Mouse (Mus musculus) lung, embryonic 14.5 days (tissue): ENCODE data around the gene C9orf72. TPM values are rescaled to one million over a fixed set of nuclear protein-coding genes. Genes with fewer than 3 reads are reported as not detected.
A peak's percentile ranks its signal among the peaks of the same experiment; 100 is the strongest.

Experiments
- ATAC-seq: fragments of 200-750 bp; cut with Nextera tagmentation; 2 replicates; pipeline ENCODE4 v1.8.0; 2017; ENCODE audit warnings: mild to moderate bottlenecking, moderate TSS enrichment, moderate library complexity; ENCODE audit not compliant: insufficient read depth
- DNase-seq: peaks from one replicate; pipeline ENCODE4 v3.0.0-alpha.2; 2015
- H3K27ac ChIP-seq: fragments of 300-500 bp; sonication (generic); 2 replicates; pipeline ENCODE4 v1.5.1; 2014; ENCODE audit warnings: low read depth, mild to moderate bottlenecking, moderate library complexity
- H3K27me3 ChIP-seq: fragments of 300-500 bp; sonication (generic); 2 replicates; pipeline ENCODE4 v1.6.1; 2014; ENCODE audit warnings: low read length, control low read depth; ENCODE audit not compliant: insufficient read depth
- H3K36me3 ChIP-seq: fragments of 300-500 bp; sonication (generic); 2 replicates; pipeline ENCODE4 v1.6.1; 2014; ENCODE audit warnings: control low read depth; ENCODE audit not compliant: insufficient read depth
- H3K4me1 ChIP-seq: fragments of 300-500 bp; sonication (generic); 2 replicates; pipeline ENCODE4 v1.6.1; 2014; ENCODE audit warnings: antibody characterized with exemption, control low read depth; ENCODE audit not compliant: insufficient read depth
- H3K4me2 ChIP-seq: fragments of 300-500 bp; sonication (generic); 2 replicates; pipeline ENCODE4 v1.6.1; 2014; ENCODE audit warnings: mild to moderate bottlenecking
- H3K4me3 ChIP-seq: fragments of 300-500 bp; sonication (generic); 2 replicates; pipeline ENCODE4 v1.5.1; 2014; ENCODE audit warnings: low read depth, low read length
- H3K9ac ChIP-seq: fragments of 300-500 bp; sonication (generic); 2 replicates; pipeline ENCODE4 v1.6.1; 2014
- H3K9me3 ChIP-seq: fragments of 300-500 bp; sonication (generic); 2 replicates; pipeline ENCODE4 v1.6.1; 2016; ENCODE audit warnings: low read depth, low read length, control low read depth
- CTCF ChIP-seq: IDR thresholded peaks from 2 replicates; pipeline ENCODE4 v1.5.1; 2016; ENCODE audit warnings: antibody characterized with exemption, low read depth
- WGBS: fragments of 180-500 bp; shearing (Covaris S2); extraction: QIAGEN DNeasy Blood & Tissue Kit; methylation state at CpG from one replicate; pipeline ENCODE4 v1.1.7; 2014; 5-methylcytosine and 5-hydroxymethylcytosine counted together
- polyA plus RNA-seq: library from polyadenylated mRNA; unstranded; fragments of >200 nt; fragmentation: Nextera tagmentation; extraction: Ambion mirVana; gene quantifications from 2 replicates; pipeline ENCODE4 v1.2.1, GENCODE M21; 2014

The C9orf72 gene
- polyA plus RNA-seq, 1 experiment from 2014 or later: 16.3 TPM

DNA sequence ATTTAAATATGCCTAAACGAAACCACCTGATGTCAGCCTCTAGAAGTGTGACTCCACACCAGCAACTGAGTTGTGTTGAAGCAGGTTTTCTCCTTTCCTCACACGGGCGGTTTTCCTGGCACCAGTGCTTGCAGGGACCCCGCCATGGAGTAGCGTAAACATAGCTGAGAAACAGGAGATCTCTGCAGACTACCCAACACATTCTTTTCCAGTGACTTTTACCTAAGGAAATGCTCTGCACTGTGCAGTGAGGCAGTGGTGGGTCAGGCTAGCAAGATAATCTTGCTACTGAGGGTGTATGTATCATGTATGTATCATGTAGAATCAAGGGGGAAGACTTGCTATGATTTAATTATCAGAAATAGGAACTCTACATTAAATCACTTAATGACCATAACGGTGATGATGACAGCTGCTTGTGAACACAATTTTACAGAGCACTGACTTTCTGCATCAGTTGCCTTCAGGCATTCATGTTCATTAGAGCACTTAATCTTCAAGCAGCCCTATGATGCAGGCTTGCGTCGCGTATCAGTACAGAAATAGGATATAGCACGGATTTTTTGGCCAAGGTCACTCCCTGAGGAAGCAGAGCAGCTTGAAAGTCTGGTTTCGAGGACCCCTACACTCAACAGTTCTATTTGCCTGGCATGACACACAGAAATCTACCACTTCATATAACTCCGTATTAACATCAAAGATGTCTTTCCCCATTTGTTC lies 47.9 kb downstream of the C9orf72 start:
- Histone ChIP-seq H3K27me3 (no peaks in the 10 kb centered on the region), H3K4me3 (no peak overlapping the region), H3K36me3 (no peaks in the 10 kb centered on the region), H3K4me1 (no peaks in the 10 kb centered on the region), H3K4me2 (no peak overlapping the region), H3K9me3 (no peaks in the 10 kb centered on the region), H3K27ac (no peak overlapping the region), H3K9ac (no peak overlapping the region)
- WGBS: 62% methylated on average over 12 of the region's 12 CpGs
- DNase-seq (no peak), ATAC-seq (no peak)
- TF ChIP-seq CTCF: no peak

DNA sequence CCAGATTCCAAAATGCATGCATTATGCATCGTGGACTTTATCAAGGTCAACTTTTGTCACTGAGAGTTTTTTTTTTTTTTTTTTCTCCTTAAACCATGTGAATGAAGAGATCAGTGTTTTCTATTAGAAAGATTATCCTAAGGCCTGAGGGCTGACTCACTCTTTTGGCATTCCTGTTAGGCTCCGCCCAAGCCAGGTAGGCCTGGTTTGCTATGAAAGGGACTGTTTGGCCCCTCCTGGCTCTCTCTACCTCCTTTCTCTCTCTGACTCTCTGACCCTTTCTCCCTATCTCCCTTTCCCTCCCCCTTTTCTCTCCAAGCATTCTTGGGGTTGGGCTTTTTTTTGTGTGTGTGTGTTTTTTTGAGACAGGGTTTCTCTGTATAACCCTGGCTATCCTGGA lies 50.4 kb downstream of the C9orf72 start:
- no peaks in the 10 kb centered on the region for H3K4me1 ChIP-seq
- H3K4me3 ChIP-seq: no peak overlapping the region
- DNase-seq (no peak), ATAC-seq (no peak)
- no peak overlapping the region for H3K4me2 ChIP-seq
- H3K9me3 ChIP-seq: no peaks in the 10 kb centered on the region
- no peaks in the 10 kb centered on the region for H3K36me3 ChIP-seq
- 81% methylated on average over 2 of the region's 2 CpGs for WGBS
- H3K27me3 ChIP-seq: no peaks in the 10 kb centered on the region
- no peak for TF ChIP-seq CTCF
- H3K27ac ChIP-seq: no peak overlapping the region
- no peak overlapping the region for H3K9ac ChIP-seq

DNA sequence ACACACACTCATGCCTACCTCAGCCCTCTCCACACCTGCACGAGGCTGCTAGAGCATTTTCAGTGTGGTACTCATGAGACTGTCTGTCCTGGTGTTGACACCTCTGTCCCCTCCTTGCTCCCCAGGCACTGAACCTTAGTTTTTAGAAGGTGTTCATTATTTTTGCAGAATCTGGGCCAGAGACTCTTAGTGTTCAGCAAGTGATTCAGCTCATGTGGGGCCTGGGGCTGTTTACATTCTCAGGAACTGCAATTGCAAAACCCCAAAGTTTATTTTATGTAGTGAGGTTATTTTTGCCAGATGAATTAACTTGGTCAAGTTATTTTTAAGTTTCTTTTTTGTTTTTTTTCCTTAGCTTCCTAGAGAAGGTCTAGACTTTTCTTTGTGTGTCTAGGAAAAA lies 52.4 kb downstream of the C9orf72 start:
- Histone ChIP-seq H3K27me3 (no peaks in the 10 kb centered on the region), H3K4me2 (no peak overlapping the region), H3K9ac (no peak overlapping the region), H3K9me3 (no peaks in the 10 kb centered on the region), H3K36me3 (no peaks in the 10 kb centered on the region), H3K4me3 (no peak overlapping the region), H3K27ac (no peak overlapping the region), H3K4me1 (0 out of 2 replicates have a peak, but pooled peaks cover 3% of the 10 kb centered on the region)
- 72% methylated on average over 1 of the region's 1 CpGs for WGBS
- DNase-seq (no peak), ATAC-seq (no peak)
- TF ChIP-seq CTCF: no peak

DNA sequence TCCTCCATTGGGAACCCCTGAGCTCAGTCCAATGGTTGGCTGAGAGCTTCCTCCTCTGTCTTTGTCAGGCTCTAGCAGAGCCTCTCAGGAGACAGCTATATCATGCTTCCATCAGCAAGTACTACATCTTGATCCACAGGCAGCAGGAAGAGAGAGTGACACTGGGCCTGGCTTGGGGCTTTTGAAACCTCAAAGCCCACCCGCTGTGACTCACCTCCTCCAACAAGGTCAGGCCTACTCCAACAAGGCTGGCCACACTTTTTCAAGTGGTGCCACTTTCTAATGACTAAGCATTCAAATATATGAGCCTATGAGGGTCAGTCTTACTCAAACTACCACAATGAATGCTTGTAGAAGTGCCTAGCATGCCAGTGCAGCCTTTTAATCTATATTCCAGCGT lies 53.5 kb downstream of the C9orf72 start:
- ATAC-seq (no peak), DNase-seq (no peak)
- WGBS: 88% methylated on average over 2 of the region's 2 CpGs
- H3K9me3 ChIP-seq: no peaks in the 10 kb centered on the region
- H3K27me3 ChIP-seq: no peaks in the 10 kb centered on the region
- no peak overlapping the region for H3K4me3 ChIP-seq
- H3K36me3 ChIP-seq: no peaks in the 10 kb centered on the region
- H3K9ac ChIP-seq: no peak overlapping the region
- 0 out of 2 replicates have a peak, but pooled peaks cover 3% of the 10 kb centered on the region for H3K4me1 ChIP-seq
- H3K4me2 ChIP-seq: no peak overlapping the region
- no peak for TF ChIP-seq CTCF
- H3K27ac ChIP-seq: no peak overlapping the region

DNA sequence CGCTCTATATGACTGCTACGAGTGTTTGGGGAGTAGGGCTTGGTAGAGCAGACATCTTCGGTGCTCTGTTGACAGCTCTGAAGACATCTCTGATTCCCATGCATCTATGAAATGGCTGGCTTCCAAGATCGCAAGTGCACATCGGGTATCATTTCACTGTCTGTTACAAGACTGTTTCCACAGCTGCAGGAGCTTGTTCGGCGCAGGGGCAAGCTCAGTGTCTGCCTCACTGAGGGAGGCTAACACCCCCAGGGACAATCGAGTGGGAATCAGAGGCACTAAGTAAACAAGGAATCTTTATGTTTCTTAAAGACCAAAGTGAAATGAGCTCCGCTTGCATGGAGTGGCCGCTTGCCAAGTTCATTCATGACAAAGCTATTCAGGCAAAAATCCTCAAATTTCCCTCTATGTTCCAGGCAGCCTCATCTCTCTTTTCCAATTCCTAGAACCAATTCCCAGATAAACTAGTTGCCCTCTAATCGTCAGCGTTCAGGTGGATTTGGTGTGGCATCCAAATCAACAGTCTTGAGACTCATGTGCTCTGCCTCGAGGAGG lies 56.3 kb downstream of the C9orf72 start:
- H3K4me1 ChIP-seq: 0 out of 2 replicates have a peak, but pooled peaks cover 3% of the 10 kb centered on the region
- ATAC-seq: peak; percentile 66

DNA sequence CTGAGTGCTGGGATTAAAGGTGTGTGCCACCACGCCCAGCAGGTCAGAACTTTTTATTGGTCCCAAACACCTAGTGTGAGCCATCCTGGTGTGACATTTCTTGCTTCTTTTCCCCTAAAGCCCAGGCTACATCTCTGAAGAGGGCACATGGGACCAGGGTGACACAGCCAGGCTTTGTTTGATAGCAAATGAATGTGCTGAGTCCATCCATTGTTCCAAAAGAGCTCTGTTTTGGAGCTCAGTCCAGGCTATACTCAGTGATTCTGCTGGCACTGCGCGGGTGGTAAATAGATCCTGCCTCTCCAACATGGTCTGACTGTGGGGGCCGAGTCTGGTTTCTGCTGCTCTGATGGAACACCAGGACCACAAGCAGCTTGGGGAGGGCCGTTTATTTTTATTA lies 58.1 kb downstream of the C9orf72 start:
- Histone ChIP-seq H3K27me3 (no peaks in the 10 kb centered on the region), H3K9me3 (no peaks in the 10 kb centered on the region), H3K36me3 (no peaks in the 10 kb centered on the region), H3K9ac (no peak overlapping the region), H3K4me1 (0 out of 2 replicates have a peak, but pooled peaks cover 3% of the 10 kb centered on the region), H3K4me2 (no peak overlapping the region), H3K27ac (no peak overlapping the region), H3K4me3 (no peak overlapping the region)
- TF ChIP-seq CTCF: no peak
- no peak for DNase-seq
- no peak for ATAC-seq
- 78% methylated on average over 5 of the region's 5 CpGs for WGBS

More for the DNA sequence above, 56.3 kb downstream of the C9orf72 start:
- H3K9me3 ChIP-seq: no peaks in the 10 kb centered on the region
- H3K9ac ChIP-seq: no peak overlapping the region
- TF ChIP-seq CTCF: no peak
- WGBS: 41% methylated on average over 13 of the region's 13 CpGs
- no peak overlapping the region for H3K27ac ChIP-seq
- H3K4me2 ChIP-seq: no peak overlapping the region
- peak; percentile 82 for DNase-seq
- H3K27me3 ChIP-seq: no peaks in the 10 kb centered on the region
- no peaks in the 10 kb centered on the region for H3K36me3 ChIP-seq
- H3K4me3 ChIP-seq: no peak overlapping the region

DNA sequence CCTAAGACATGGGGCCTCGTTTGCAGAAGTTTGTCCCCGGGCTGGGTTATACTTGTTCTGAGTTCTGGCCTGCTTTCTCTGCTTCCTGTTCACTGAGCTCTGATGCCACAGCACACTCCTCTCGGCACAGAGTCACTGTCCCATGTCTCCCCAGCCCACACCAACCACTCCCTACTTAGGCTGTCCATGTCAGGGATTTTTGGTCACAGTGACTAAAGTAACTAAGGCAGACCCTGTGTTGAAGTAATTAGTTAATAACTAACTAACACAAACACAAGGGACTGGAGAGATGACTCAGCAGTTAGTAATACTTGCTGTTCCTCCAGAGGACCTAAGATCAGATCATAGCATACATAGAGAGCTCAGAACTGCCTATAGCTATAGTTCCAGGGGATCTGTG lies 60.0 kb downstream of the C9orf72 start:
- Histone ChIP-seq H3K4me1 (0 out of 2 replicates have a peak, but pooled peaks cover 3% of the 10 kb centered on the region), H3K4me3 (no peak overlapping the region), H3K27ac (no peak overlapping the region), H3K36me3 (no peaks in the 10 kb centered on the region), H3K9me3 (no peaks in the 10 kb centered on the region), H3K27me3 (no peaks in the 10 kb centered on the region), H3K9ac (no peak overlapping the region), H3K4me2 (no peak overlapping the region)
- no peak for DNase-seq
- 63% methylated on average over 3 of the region's 3 CpGs for WGBS
- ATAC-seq: peak; percentile 27; the same call in 1 of the 2 replicates
- no peak for TF ChIP-seq CTCF
